Mouse (Mus musculus): ENCODE results near the gene Olfr704.
"Not testable (repeated sequence)": the region's sequence is repeated elsewhere in the genome, so short reads cannot be mapped to it uniquely, and the experiment has no call there.

Olfr704 gene

DNA sequence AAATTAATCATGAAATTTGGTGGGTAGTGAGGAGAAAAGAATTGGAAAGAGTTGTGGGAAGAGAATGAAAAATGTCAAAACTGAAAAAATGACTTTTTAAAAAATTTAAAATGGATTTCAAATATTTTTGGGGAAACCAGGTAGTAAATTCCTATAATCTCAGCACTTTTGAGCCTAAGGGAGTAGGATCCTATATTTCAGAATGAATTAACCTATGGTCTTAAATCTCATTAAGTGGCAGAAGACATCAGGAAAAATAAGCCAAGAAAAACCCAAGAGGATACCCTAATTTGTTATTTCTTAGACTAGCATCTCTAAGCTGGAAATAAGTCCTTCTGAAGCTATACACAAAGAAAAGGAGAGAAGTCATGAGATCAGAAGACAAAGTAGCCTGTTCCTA lies at the start of gene Olfr704:
TSS of gene Olfr704 (plus strand) at position 301 of the 400 bp plus-strand sequence.
- DNase-seq, result no peak

GRCm38 (mm10) chr7:106813829-106814228 lies 49.2 kb upstream of the Olfr704 start, which contains the start of gene Olfr701:
Olfr701 (plus strand) TSS chr7:106814129.
- DNase-seq, result no peak

- DNase-seq, result peak; percentile 1
These were observed 47.2 kb upstream of the Olfr704 start for GRCm38 (mm10) chr7:106815775-106816174.

DNA sequence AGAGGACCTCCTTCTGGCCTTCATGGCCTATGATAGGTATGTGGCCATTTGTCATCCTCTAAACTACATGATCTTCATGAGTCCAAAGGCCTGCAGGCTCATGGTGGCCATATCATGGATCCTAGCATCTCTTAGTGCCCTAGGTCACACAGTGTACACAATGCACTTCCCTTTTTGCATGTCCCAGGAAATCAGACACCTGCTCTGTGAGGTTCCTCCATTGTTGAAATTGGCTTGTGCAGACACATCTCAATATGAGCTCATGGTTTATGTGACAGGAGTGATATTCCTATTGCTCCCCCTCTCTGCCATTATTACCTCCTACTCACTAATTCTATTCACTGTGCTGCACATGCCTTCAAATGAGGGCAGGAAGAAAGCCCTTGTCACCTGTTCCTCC lies 44.6 kb upstream of the Olfr704 start:
- no peak for DNase-seq

DNA sequence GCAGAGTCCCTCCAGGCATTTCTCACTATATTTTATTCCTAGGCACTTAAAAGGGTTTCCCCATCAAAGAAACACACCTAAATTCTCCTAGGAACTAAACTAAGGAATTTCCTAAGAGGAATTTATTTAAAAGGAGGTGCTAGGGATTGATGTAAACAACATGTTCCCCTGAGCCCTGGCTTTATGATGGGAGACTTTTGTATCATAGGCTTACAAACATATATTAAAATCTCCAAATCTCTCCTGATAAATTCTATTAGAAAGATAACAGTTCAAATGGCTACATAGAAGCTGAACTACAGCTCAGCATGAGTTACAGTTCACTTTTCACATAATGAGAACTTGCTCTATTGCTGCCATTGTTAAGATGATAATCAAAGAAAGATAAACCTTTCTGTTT lies 29.2 kb upstream of the Olfr704 start, which contains the start of gene Olfr702:
TSS of gene Olfr702 (minus strand) at position 101 of the 400 bp plus-strand sequence.
- DNase-seq, result no peak

DNA sequence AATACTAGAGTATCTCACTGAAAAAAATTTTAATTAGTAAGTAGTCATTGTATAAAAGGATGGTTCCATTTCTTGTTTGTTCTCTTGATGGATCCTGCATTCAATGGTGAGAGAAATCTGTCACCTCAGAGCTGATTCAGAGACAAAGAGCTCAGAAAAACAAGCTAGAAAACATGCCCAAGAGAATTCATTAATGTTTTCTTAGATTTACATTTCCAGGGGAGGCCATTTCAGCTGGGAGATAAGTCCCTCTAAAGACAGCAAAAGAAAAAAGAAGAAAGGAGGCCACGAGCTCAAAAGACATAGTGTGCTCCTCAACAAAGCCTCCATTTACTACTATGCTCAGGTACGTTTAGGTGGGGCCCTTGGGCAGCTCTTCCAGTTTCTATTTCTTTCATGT lies 19.9 kb upstream of the Olfr704 start, which contains the start of gene Olfr703:
TSS of gene Olfr703 (plus strand) at position 301 of the 400 bp plus-strand sequence.
- no peak for DNase-seq

DNA sequence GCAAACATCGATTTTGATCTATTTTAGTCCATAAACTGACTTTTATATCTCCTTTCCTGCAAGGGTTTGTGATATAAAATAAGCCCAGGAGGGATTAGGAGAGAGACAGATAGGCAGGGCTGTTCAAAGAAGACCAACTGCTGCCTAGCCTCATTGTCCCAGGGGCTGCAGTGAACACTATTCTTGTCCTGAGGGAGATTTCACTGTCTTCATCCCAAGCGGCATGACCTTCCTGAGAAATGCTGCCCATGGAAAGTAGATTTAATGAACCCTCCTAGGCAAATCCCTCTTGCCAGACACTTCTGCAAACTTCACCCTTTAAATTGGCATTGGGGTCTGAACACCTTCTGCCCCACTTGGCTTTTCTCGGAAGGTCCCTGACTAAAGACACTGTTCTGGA lies 13.8 kb downstream of the Olfr704 start, which contains the start of gene Olfr705:
TSS of gene Olfr705 (minus strand) at position 101 of the 400 bp plus-strand sequence.
- DNase-seq, result no peak

GRCm38 (mm10) chr7:106888062-106888461 lies 25.1 kb downstream of the Olfr704 start, which contains the start of gene Olfr706:
Olfr706 (minus strand) TSS chr7:106888162.
- no peak for DNase-seq

DNA sequence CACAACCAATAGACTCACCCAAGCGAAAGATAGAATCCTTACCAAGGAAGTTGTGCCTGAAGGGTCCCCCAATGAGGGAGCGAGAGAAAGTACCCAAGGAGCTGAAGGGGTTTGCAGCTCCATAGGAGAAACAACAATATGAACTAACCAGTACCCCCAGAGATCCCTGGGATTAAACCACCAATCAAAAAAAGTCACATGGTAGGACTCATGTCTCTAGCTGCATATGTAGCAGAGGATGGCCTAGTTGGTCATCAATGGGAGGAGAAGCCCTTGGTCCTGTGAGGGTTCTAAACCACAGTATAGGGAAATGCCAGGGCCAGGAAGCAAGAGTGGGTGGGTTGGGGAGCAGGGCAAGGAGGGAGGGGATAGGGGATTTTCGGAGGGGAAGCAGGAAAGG lies 38.2 kb downstream of the Olfr704 start, which contains the start of gene Olfr707:
TSS of gene Olfr707 (minus strand) at position 101 of the 400 bp plus-strand sequence.
- DNase-seq, result not testable (repeated sequence)

DNA sequence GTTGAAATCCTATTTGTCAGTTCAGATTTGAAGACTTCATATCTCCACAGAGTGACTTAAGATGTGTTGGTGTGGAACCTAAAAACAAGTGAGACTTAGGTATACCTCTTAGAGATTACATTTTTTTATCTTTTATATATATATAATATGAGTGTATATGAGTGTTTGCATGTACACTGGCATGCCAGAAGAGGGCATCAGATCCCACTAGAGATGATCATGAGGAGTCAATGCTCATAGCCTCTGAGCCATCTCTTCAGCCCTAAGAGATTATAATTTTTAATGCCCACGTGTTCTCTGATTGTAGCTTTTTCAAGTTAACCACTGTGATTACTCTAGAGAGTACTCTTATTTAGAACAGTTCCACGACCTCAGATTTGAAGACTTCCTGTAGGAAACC lies 44.7 kb downstream of the Olfr704 start, which contains the start of gene Olfr1532-ps1:
TSS of gene Olfr1532-ps1 (plus strand) at position 326 of the 400 bp plus-strand sequence.
- DNase-seq, result no peak

Data from kidney, postnatal 14 days (tissue).